Mouse (Mus musculus) spleen, adult 12 weeks (tissue): ENCODE measurements around the gene Ttc16.

Experiments used
- DNase-seq: peaks from one replicate; pipeline ENCODE4 v3.0.0; 2022; ENCODE audit warnings: low spot score

Gene Ttc16

DNA sequence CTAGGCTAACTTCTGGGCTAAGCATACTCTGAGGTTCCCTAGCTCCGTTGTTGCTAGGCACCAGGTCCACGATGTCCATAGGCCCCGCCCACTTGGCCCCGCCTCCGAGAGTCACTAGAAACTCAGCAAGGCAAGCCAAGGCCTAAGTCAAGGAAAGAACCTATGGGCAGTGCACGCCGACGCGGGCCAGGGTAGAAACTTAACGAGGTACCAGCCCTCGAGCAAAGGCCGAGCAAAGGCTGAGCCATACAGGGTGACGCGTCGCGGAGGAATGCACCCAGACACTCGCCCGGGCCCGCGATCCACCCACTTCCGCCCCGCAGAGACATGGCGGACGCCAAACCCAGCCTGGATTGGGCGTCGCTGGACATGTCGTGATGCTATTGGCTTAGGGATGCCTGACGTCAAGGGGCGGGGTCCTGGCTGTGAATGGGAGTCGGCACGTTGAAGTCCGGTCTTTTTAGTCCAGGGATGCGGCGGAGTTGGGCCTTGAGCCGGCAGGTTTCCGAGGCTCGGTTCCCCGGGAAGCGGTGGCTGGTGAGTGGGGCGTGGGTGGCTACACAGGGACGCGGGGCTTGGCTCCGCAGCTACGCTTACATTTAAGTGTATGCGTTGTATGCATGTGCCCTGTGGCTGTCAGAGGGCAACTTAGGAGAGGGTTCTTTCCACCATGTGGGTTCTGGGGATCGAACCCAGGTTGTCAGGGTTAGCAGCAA, at the start of gene Ttc16, which contains the start of gene Ptrh1:
TSS of gene Ttc16 (minus strand) at position 275 of the 716 bp plus-strand sequence.
TSS of gene Ptrh1 (plus strand) at position 428 of the 716 bp plus-strand sequence.
- peak; percentile 94 for DNase-seq

DNA sequence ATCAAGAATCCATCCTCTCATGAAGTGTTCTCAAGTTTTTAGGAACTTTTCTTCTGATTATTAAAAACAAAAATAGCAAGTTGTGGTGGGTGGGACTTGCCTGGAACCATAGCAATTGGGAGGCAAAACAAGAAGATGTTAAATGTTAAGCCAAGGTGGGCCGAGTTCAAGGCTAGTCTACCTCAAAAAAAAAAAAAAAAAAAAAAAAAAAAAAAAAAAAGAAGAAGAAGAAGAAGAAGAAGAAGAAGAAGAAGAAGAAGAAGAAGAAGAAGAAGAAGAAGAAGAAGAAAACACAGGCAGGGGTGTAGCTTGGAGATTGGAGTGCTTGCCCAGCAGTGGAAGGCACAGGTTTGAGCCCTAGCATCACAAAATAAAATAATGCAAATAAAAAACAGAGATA, 49.3 kb upstream of the Ttc16 start:
- no peak for DNase-seq

DNA sequence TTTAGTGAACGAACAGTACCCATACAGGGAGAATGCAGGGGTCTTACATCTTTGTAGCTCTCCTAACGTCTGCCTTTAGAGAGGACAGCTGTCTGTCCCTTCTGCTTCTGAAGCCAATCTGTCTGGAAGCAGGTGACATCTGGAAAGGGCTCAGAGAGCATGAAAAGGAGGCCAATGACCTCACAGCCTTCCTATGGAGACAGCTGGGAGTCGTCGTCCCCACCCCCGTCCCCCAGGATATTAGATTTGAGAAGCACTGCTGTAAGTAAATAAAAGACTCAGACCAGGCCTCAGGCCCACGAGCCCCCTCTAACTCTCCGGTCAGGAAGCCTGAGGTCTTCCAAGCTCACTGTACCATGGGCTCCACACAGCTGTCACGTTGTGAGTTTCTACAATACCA, 48.7 kb upstream of the Ttc16 start:
- DNase-seq = no peak

DNA sequence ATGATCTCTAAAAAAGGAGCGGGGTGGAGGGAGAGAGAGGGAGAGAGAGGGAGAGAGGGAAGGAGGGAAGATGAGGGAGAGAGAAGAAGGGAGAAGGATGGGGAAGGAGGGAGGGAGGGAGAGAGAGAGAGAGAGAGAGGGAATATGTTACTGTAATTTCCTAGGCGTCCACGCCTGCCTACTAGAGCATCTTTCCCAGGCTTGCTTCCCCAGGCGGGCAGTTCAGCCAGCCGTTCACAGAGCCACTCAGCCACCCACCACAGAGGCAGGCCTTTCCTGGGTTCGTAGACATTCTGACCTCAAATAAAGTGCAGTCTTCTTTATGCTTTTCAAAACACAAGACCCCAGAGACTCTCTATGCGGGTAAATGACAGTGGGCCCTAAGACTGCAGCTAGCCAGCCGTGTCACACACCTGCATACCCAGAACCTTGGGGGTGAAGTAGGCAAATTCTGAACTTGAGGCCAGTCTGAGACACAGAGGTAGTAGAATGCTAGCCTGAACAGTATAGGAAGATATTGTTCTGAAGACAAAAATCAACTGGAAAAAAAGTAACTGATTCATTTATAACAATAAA, 48.2 kb upstream of the Ttc16 start:
- DNase-seq = no peak

DNA sequence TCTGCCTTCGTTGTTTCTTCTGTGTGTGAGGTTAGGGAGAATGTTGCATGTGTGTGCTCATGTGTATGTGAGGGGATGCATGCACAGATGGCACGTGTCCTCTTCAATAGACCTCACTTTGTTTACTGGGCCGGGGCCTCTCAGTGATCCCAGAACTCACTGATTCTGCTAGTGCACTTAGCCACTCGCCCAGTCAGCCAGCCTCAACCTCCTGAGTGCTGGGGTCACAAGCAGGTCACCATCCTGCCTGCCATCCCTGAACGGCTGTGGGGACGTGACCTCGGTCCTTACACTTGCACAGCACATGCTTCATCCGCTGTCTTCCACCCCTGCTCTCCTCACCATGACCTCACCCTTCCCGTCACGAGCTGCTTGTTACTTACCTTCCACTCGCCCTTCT, 47.7 kb upstream of the Ttc16 start:
- DNase-seq = no peak

DNA sequence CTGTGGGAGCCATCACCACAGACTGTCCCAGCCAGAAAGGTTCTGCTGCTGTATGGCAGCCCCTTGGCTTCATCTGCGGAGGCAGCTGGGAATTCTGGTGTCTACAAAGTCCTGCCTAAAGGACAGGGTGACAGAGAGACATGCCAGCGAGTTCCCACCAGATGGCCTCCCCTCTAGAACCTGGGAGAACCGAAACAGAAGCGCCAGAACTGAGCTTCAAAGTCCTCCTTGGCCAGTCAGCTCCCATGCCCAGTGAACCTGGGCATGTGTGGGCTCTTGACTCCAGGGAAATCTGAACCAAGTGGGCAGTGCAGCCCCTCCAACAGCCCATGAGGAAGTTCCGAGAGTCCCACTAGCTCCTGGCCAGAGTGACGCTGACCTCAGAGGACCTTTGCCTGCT, 47.2 kb upstream of the Ttc16 start:
- no peak for DNase-seq

DNA sequence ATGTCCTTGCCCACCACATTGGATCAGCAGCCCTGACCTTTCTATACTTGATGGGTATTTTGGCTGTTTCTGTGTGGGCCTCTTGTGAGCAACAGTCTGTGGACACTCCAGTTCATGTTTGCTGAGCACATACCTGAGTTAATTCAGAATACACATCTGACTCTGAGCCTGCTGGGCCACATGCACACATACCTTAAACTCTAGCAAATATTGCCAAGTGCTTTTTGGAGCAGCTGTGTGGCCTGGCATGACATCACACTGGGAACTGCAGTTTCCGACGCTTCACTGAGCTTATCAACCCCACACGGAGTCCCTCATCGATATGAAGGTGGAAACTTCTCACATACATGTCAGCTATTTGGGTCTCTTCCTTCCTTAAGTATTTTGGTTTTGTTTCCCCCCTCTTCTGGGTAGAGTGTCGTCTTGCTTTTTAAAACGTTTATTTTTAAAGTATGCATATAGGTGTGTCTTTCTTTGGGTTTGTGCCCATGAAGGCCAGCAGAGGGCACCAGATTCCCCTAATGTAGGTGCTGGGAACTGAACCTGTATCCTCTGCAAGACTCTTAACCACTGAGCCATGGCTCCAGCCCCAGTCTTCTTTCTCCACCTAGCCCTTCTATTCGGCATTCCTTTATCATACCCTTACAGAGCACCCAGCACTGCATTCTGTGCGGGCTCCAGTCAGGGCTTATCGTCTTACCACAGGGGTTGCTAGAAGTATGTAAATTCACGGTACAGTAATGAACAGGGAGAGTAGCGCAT, 45.8 kb upstream of the Ttc16 start:
- peak; percentile 29 for DNase-seq

DNA sequence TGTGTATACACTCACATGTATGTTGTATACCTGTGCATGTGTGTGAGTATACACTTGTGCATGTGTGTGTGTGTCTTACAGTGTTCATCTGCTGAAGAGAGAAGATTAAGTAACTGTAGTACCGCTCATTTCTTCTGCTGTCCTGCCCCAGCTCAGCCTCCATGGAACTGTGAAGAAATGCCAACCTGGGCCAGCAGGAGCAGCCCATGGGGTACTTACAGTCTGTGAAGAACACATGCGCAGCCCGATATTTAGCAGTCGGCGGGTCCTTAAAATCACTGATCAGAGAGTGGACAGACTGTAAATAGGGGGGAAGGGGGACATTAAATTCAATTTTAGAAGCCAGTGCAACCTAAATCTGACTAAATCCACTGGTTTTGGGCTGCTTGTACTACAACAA, 42.8 kb upstream of the Ttc16 start:
- no peak for DNase-seq

DNA sequence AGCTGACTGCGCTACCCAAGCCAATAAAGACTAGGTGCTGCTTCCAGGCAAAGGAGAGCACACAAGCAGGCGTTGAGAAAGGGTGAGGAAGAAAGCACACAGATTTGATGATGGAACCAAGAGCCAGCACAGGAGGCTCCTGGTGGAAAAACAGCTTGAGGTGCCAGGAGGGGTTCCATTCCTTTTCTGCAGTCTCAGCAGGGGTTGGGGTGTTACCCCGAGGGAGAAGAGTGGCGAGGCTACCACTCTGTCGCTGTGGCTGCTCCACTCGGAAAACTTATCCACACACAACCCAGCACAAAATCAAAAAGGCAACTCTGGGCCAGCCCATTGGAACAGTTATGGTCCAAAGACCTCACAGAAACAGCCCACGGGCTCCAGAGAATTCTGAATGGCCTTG, 42.2 kb upstream of the Ttc16 start:
- DNase-seq = no peak

DNA sequence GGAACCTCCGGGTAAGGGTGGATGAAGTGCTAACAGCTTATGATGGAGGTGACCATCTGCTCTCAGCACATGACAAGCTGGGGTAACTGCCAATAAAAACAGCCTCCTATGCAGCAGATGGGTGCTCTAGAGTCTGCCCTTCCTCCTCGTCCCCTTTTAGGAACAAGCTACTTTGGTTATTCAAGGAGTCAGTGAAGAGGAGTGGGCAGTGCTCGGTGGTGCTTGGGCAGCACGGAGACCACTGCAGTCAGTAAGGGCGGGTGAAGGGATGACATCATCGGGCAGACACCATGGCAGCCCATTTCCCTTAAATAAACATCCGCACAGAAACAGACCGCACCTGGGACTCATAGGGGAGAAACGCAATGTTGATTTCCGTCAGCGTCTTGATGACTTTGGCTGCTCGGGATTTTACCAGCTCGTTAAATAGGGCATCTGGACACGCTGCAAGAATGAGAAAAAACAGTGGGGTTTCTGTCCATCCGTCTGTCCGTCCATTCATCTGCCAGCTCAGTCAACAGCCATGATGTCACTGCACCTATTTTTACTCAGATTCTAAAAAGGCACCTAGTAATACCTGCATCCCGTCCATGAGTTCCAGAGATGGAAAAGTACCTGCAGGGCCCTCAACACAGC, 41.6 kb upstream of the Ttc16 start:
- no peak for DNase-seq

DNA sequence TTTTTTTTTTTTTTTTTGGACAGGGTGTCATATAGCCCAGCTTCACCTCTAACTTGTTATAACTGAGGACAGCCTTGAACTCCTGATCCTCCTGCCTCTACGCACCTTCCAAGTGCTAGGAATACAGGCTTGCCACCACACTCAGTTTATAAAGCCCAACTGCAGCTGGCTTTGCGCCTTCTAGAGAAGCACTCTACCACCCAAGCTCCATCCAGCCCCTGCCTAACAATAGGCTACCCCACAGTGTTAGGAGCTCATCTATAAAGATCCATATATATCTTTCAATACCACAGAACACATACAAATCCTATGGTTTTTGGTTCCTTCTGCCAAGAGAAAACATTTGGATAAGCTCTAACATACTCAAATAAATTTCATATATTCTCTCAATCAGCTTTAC, 41.1 kb upstream of the Ttc16 start:
- DNase-seq = no peak

DNA sequence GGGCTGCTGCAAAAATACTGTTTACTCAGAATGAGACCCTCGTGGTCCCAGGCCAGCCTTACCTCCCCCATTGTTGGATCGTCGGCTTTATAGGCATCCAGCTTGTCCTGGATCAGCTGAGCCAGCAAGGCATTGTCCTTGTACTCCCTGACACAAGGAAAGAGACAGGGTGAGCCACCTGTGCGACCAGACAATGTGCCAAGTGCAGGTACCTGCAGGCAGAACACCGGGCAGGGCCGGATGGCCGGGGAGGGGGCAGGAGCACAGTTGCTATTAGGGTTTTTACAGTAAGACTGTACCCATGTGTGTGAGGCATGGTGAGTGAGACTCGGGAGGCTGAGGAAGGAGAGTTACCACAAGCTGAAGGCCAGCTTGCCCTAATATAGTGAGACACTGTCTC, 36.5 kb upstream of the Ttc16 start:
- DNase-seq = no peak

DNA sequence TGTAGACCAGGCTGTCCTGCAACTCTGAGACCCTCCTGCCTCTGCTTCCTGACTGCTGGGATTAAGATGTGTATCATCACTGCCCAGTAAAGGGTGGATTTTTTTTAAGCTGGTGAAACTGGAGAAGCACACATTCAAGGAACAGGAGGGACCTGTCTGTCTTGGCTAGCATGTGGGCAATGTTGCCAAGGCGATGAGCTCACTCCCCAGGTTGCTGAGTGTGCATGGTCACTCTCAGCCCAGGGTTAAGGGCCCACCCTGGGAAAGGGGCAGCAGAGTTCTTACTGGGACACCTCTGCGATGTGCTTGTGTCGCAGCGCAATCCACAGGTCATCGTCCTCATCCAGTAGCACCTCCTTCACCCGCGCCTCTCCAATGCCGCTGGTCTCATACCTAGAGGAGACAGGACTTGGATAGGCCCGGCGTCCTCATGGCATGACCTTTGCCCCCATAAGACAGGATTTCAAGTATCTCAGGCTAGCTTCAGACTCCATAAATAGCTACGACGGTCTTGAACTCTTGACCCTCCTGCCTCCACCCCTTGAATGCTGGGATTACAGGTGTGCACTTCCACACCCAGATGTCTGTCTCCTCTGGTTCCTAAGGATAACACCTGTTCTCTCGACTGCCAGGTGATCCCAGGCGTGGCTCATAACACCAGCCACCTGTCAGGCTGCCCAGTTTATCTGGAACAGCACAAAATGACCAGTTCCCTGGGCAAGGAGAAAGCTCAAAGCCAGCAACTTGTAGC, 33.6 kb upstream of the Ttc16 start:
- no peak for DNase-seq

DNA sequence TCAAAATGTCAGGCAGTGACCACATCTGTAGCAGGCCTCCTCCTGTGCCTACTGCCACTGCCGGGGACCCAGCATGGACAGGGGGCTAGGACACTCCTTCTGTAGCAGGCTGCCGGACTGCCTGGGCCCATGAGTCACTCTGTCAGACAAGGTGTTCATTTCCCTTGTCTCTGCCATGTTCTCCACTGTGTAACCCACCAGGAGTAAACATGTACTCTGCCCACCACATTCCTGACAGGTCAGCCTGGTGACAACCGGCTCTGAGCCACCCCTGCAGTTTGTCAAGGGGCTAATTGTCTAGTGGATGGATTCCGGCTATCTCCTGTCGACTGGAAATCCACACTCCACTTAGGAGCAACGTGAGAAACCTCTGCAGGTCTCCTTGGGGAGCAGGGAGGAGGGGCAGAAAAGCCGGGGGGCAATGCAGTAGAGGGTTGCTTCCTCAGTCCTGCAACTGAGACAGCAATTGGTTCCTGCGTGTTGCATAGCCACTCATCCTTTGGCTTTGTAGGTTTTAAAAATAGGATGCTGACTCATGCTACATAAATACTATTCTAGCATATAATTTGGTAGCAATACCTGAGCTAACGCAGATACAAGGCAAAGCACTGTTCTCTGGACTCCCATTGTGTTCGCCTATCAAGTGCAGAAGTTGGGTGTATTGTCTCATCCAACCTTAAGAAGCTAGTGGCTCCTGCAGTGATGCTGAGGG, 23.0 kb upstream of the Ttc16 start:
- DNase-seq = no peak

DNA sequence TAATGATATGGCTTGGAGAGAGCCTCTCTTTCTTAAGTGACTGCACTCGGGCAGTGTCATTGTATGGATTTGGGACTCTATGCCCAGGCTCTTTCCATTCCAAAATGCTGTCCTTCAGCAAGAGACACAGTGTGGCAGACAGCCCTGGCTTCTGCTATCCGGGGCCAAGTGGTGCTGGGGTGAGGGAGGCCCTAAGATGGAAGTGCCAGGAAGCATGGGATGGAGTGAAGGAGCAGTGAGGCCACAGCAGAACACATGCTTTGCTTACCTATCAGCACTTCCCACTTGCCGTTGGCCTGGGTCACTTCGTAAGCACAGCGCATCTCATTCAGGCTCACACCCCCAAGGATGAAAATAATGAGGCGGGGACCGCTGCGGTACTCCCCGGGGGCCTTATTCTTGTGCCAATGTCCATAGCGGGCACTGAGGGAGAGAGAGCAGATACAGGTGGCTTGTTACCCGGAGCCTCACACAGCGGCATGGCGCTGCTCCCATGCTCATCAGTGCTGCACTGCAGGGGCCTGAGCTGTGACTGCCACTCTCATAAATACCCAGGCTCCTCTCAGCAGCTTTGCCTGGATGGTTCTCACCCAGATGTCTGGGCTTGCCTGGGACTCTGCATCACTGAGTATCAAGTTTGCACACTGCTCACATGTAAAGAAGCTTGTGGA, 20.4 kb upstream of the Ttc16 start:
- no peak for DNase-seq

DNA sequence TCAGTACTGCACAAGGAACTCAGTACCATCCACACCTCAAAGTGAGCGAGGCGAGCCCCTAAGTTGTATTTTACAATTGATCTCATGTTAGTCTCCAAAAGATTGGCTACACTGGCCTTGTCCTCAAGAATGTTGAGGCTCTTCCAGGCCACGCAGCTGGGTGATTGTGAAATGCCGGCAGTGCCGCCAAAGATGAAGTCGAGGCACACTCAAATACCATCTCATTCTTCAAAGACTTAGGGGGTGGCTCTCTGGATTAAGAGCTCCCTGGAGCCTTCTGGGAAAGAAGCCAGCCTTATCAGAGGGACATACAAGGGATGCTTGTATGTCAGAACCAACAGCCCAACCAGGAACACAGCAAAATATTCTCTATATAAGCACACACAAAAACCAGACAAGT, 15.9 kb upstream of the Ttc16 start:
- DNase-seq = no peak

DNA sequence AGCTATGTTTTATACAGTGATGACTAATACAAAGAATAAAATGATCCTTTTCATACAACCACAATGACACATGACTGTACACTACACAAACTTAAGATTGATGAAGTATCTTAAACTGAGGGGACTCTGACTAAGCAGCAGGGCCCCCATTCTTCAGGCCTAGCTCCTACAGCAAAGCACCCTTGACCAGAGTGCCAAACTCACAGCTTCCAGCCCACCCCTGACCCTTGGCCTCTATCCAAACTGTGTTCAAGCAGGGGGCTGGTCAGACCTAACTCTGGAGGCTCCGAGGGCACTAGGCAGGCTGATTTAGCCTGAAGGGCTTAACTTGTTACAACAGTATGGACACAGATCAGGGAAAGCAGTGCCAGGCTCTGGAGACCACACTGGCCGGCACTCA, 13.1 kb upstream of the Ttc16 start:
- DNase-seq = no peak

DNA sequence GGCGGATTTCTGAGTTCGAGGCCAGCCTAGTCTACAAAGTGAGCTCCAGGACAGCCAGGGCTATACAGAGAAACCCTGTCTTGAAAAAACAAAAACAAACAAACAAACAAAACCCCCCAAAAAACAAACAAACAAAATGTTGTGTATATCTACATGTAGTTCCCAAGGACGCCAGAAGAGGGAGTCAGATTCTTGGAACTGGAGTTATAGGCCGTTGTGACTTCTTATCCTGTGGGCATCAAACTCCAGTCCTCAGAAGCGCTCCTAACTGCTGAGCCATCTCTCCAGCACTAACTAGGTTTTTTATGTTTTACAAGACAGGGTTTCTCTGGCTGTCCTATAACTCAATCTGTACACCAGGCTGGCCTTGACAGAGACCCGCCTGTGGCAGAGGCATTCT, 11.7 kb upstream of the Ttc16 start:
- DNase-seq = no peak

DNA sequence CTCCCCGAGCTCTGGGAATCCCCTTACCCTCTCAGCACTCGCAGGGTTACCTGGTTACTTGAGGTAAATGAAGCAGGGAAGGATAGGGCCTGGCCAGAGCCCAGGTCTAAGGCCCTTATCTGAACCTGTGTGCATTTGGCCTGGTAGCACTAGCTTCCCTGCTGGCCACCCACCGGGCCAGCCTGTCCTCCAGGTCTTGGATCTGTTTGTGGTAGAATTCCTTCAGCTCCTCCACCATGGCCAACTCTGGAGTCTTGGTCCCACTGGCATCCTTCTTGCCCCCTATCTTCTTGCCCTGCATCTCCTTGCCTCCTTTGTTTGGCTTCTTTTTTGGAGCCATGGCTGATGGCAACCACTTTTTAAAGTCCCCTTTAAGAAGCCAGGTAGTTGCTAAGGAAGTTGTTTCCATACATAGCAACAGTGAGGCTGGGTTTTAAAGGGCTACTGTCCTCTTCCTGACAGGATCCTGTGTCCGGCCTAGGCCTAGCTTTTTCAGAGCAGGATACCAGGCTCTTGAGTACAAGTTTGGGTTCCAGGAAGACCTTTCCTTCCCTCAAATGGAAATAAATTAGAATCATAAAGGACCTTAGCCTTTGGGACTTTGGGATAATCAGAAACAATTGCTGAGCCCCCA, 8.7 kb upstream of the Ttc16 start, which contains the start of gene Cfap157:
TSS of gene Cfap157 (minus strand) at position 381 of the 634 bp plus-strand sequence.
- DNase-seq = no peak

DNA sequence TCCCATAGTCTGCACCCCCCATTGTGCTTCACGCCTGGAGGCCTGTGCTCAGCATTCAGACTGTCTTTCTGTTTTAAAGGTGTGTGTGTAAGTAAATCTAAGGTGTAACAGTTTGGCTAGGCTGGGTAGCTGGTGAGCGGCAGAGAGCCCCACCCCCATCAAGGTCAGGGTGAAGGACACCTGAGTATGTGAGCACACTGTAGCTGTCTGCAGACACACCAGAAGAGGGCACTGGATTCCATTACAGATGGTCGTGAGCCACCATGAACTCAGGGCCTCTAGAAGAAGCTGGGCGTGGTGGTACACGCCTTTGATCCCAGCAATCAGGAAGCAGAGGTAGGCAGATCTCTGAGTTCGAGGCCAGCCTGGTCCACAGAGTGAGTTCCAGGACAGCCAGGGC, 6.3 kb upstream of the Ttc16 start:
- no peak for DNase-seq
